Mouse (Mus musculus): ENCODE results near the gene Tulp4.
A peak's percentile ranks its signal among the peaks of the same experiment; 100 is the strongest.

The Tulp4 gene

DNA sequence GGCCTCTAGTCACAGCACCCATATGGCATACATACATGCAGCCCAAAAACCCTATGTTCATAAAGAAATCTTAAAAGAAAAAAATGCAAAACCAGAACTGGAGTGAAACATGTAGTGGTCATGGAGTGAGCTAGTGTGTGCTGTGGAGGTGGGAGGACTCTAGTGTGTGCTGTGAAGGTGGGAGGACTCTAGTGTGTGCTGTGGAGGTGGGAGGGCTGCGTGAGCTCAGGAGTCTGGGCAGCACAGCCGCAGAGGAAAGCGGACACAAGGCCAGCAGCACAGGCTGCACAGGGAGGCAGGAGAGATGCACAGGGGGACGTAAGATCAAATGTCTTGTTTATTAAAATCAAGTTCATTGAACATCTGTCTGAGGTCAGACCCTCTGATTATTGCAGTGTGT lies 17.5 kb downstream of the Tulp4 start:
- no peak for DNase-seq (ENCODE audit: low read depth)

DNA sequence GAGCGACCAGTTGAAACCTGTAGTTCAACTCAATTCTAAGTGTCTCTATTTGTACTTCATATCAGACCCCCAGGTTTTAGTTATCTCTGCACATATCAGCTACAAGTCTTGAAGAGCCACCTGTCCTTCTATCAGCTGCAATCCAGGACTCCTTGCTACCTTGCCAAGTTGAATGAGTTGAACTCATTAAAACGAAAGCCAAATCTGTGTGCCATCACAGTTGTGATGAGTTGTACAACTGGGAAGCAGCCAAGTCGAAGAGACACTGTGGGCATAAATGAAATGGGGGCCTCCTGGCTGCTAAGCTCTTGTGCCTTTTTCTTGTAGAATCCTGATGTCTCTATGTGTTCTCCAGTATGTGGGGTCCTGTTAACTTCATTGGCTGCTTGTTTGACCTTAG lies 19.2 kb downstream of the Tulp4 start:
- no peak for DNase-seq (ENCODE audit: low read depth)

DNA sequence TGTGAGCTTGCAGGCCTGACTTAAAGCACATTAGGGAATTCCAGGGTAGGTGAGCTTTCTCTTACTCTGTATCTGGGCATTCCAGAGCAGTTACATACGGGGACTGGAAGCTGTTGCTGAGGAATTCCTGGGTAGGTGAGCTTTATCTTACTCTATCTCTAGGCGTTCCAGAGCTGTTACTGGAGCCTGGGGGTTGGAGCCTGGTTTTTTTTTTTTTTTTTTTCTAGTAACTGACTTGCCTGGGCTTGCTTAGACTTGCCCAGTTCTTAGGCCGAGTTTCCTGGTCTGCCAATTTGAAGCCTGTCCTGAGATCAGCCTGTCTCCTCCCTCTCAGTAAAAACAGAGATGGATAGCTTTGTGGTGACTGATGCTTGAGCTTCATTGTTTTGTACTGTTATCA lies 21.8 kb downstream of the Tulp4 start:
- no peak for DNase-seq (ENCODE audit: low read depth)

DNA sequence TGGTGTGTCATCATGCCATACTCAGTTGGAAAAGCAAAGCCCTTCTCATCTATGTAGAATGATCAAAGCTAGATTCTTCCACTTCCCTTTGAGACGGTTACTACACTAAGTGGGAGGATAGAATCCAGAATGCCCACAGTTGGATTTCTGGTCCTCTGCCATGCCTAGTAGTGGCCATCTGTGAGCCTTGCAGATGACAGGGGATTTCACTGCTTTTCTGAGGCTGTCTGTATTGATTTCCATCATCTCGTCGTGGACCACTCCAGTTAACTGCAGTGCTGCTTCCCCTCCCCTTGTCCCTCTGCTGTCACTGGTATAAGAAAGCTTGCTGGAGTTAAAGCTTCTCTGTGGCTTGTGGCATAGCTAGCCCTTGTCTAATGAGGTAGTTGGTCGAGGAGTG lies 23.1 kb downstream of the Tulp4 start:
- no peak for DNase-seq (ENCODE audit: low read depth)

DNA sequence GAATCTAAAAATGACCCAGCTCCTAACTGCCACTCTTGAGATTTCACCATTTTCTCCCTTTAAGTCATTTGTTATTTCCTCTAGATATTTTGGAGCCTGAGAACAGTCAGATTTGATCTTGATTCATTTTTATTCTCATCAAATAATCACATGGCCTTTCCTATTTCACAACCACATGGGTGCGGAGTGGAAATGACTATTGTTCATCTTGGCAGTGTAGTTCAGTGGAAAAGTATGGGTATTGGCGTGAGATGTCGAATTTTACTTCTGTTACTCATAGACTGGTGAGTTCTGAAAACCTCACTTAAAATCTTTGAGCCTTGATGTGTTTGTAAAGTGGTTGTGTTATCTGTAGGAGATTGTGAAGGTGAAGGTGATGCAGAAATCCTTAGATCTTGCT lies 24.8 kb downstream of the Tulp4 start:
- DNase-seq (ENCODE audit: low read depth), result peak; percentile 92

DNA sequence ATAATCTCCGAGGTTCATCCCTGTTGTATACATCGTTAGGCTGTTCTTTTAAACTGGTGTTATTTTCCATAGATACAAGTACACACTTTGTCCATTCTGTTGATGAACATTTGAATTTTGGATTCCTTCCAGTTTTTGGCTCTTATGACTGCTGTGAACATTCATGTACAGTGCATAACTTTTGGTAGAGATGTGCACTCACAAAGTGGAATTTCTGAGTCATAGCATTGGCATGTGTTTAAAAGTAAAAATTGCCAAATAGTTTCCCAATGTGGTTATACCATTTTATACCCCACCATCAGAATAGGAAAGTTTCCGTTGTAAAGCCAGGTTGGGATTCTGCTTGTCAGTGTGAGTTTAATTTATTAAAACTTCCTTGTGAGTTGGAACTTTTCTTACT lies 34.6 kb downstream of the Tulp4 start:
- peak; percentile 69 for DNase-seq (ENCODE audit: low read depth)

DNA sequence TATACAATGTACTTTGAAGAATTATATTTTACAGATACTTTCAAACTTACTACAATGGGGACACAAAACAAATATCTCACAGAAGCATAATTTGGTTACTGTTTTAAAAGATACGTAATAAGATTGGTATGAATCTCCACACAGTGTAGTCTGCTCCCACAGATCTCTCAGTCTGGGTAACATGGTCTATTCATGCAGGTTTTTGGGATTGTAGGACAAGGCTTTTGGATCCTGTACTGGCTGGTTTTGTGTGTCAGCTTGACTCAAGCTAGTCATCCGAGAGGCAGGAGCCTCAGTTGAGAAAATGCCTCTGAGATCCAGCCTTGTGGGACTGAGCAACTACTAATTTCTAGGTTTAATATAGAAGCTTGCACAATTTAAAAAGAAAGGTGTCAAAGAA lies 35.1 kb downstream of the Tulp4 start:
- peak; percentile 58 for DNase-seq (ENCODE audit: low read depth)

DNA sequence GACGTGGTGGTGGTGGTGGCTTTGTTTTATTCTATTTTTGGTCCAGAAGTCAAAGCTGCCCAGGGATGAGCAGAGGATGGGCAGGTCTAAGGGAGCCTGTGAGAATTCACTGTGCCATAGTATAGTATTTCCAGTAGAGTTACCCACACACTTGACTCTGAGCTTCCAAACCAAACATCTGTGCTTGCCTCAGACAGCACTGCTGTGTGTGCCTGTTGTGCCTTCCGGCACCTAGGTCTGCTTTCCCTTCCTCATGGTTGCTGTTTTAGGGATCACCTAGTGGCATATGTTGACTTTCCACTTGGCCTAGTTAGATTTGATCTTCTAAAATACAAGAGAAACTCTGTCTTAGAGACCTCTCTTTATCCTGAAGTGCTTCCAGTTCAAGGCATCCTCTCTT lies 39.0 kb downstream of the Tulp4 start:
- no peak for DNase-seq (ENCODE audit: low read depth)

DNA sequence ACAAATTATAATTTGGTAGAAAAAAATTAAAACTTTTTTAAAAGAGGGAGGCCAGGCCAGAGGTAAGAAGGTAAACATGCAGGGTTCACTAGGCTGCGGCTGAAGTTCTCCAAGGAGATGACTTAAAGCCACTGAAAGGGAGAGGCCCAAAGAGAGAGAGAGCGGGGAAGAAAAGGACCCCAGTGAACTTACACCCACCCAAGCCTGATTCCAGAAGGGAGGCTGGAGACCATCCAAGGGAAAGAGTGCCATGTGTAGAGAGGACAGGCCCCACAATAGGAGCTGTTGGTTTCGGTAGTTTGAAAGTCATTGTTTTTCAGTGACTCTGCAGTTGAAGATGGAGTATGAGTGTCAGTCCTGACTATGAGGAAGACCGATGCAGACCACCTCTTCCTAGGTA lies 46.7 kb downstream of the Tulp4 start:
- DNase-seq (ENCODE audit: low read depth), result no peak

DNA sequence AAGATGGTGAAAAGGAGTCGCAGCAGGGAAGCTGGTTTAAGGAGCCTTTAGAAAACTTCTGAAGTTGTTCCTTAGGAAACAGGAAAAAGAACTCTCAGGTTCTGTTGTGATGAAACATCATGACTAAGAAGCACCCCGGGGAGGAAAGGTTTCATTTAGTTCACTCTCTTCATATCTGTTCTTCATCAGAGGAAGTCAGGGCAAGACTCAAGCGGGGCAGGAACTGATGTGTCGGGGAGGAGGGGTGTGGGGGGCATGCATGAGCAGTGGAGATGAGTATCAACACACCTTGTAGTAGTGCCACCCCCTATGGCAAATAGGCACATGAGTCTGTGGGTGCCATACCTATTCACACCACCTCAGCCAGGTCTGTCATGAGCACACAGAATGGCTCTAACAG lies 47.3 kb downstream of the Tulp4 start:
- DNase-seq (ENCODE audit: low read depth), result no peak

DNA sequence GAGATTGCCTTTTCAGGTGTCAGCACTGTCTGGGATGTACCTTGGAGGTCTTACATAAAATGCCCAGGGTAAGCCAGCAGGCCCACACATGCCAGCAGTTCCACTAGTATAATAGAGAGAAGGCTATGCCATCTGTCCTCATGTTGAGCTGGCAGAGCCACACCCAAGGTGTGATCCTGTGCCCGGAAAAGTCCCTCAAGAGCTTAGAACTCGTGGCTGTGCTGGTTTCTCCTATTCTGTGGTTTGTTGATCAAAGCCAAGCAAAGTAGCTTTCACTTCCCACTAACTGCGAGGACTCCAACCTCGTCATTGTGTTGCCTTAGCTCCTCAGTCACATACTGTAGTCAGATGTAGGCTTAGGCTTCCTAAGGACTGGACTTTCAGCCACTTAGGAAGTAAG lies 48.1 kb downstream of the Tulp4 start:
- DNase-seq (ENCODE audit: low read depth), result no peak

DNA sequence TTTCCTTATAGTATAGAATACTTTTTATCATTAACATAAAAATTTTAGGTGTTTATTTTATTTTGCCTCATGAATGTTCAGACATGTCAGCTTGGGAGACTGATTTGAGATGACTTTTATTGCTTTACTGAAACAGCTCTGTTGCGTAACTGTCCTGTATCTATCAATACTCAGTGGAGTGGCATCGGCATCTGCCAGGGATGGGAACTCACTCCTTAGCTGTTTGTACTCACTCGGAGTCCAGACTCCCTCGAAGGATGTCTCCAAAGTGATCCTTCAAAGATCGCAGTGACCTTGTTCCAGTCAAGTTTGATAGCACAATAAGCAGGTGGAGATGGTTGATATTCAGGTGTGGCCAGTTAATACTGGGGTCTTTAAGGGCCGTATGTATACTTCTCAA lies 54.3 kb downstream of the Tulp4 start:
- DNase-seq (ENCODE audit: low read depth), result no peak

DNA sequence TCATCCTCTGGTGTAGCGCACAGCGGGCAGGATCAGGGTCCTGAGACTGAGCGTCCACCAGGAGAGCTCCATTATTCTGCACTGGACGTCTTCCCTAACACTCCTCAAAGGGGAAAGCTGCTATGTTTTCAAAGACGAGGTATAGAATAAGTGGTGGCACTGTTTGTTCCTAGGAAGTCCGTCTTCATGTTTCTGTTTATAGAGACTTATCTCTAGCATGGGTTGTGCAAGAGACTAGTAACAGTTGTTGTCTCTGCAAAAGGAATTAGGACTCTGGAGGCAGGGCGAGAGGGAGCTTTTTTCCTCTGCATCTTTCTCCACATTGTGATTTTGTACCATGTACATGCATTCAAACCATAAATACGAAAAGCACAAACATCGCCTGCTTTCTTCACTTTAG lies 55.7 kb downstream of the Tulp4 start:
- DNase-seq (ENCODE audit: low read depth), result no peak

DNA sequence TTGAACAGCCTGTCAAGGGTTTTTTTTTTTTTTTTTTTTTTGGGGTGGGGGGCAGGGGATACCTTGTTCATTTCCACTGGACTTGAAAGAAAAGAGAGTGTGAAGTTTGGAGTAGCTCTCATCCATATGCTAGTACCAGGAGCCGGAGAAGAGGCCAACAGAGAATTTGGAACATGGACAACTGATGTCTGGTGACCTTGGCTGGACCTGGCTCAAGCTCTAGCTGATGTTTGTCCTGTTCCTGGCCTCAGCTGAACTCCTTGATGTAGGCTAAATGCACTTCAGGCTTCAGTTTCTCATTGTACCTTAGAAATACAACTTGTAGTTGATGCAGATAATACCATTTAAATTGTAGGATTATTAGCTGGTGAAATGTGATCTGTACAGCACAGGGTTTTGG lies 56.5 kb downstream of the Tulp4 start:
- no peak for DNase-seq (ENCODE audit: low read depth)

DNA sequence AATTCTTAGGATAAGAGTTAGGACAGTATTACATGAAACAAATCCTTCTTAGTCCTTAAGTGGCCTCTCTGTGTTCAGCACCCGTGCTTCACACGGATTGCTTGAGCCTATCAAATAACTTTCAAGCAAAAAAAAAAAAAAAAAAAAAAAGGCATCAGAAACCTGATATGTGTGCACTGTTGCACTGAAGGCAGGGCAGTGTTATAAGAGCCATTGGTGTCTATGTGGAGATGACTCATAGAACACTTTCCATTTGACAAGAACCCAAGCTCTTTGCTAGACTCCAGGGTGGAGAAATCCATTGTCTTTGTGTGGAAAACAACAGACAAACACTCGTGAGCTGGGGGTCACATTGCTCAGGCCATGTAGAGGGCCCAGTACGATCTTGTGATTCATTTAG lies 58.7 kb downstream of the Tulp4 start:
- peak; percentile 78 for DNase-seq (ENCODE audit: low read depth)

DNA sequence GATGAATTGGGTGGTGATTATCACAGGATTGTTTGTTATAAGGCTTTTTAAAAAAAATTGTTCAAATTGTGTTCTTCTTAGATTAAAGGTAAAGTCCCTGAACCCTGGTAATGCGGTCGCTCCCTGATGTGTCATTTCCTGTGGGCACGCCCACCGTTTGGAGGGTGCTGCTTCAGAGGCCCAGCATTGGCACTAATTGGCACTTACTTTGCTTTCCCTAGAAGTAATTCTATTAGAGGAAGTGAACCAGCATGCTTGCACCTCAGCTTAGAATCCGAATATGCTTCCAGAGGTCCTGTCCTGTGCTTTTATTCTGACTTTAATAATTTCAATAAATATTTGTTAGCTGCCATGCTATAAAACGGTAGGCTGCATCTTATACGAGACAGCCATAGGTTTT lies 66.2 kb downstream of the Tulp4 start:
- no peak for DNase-seq (ENCODE audit: low read depth)

DNA sequence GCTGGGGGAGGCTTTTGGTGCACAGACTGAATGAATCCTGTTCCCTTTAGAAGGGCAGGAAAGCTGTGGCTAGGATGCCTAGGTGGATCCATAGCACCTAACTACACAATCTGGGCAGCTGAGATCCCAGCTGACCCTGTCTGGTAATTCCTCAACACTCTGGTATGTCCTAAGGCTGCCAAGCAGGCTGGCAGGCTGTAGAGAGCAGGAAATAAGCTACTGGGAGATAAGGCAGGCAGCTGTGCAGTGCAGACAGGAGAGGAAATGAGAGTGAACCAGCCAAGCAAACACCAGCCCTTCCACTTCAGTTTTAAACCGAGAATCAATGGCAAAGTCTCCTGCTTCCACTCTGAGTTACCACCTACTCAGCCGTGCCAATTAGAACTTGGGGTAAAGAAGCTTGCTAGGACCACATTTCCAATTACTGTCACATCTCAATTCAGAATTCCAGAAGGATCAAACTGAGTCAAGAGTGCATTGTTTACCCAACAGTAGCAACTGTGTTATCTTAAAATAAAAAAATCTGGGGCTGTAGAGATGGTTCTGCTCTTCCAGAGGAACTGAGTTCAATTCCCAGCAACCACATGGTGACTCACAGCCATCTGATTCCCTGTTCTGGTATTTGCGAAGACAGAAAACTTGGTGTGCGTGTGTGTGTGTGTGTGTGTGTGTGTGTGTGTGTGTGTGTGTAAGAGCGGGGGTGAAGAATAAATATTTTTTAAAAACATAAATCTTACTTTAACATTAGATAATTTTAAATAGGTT lies 66.9 kb downstream of the Tulp4 start:
- DNase-seq (ENCODE audit: low read depth), result peak; percentile 89

DNA sequence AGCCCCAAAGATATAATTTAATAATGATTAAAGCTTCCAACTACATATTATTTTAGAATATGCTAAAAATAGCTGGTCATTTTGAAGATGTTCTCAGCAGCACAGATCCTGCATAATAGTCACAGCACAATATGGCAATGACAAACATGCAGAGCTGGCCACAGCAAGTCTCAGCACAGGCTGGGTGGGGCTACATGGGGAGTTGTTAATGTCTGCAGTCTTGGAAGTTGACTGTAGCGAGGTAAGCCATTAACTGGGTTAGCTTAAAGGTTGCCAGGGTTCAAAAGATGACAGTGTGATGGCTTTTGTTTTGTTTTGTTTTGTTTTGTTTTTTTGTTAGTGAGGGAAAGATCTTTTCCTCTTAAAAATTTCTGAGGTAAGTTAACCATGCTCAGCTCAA lies 68.3 kb downstream of the Tulp4 start:
- DNase-seq (ENCODE audit: low read depth), result no peak

DNA sequence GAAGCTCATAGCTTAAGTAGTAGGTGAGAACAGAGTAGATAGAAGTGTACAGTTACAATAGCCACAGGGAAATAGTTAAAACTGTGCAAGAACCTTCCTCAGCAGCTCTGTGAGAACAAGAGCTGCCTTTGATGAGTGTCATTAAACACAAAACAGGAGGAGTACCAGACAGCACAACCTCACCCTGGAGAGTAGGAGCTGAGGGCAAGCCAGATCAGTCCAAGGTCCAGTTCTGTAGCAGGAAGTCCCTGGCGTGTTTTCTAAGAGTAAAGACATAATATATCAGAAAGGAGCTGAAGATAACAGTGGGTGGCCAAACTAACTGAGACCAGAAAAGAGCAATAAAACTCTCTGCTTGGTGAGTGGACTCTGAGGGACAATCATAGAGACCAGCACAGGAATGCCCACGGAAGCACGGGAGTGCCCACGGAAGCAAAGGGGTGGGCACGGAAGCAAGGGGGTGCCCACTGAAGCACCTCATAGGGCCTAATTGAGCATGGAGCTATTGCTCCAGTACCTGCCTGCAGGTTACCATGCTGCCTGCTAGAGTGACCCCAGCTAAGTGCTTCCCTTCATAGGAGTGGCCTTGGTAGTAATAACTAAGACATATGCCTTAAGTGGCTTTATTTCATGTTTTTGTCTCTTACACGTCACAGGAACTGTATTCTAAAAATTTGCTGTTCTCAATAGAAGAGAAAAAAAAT lies 72.5 kb downstream of the Tulp4 start:
- no peak for DNase-seq (ENCODE audit: low read depth)

DNA sequence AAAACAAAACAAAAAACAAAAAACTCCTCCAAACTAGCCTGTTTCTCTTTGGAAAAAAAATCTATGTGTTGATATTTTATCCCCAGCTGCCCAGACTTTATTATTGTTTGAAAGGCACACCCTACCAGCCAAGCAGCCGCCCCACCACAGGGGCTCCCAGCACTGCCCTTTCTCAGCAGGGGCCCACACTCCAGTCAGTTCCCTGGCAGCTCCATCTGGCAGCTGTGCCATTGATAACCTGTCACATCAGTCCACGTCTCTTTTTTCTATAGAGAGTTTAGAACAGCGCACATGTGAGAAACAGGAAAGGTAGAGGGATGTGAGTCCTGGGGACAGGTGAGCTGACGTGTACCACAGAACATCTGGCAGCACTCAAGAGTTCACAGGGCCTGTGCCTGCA lies 73.2 kb downstream of the Tulp4 start:
- no peak for DNase-seq (ENCODE audit: low read depth)

DNA sequence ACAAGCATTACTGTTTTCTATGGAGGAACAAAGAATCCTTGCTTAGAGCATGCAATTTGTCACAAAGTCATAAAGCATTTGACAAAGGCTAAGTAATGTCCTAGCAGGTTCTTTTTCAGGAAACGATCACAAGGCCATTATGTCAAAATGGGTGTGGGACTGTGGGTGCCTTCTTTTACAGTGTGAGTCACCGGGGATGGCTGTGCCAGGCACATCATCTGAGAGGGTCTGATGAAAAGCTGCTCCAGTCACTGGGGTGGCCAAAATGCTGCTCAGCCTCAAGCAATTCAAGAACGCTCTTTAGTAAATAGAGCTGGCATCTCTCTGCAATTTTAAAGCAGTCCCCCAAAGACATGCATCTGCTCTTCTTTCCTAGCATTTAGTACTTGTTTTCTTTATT lies 74.2 kb downstream of the Tulp4 start:
- DNase-seq (ENCODE audit: low read depth), result no peak

DNA sequence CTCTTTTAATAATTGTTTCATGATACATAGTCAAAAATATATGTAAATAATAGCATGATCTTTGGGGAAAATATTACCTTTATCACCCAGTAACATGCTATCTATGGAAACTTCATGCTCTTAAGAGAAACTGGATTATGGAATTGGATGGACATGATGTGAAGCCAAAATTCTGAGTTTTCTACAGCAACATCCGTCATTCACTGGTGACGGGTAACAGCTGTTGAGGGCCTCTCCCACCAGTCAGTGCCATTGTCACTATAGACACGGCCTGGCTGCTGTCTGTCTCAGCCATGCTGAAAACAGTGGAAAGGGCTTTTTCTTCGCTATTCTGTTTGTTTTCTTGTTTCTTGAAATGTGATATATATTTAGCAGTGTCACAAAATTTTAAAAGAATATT lies 76.5 kb downstream of the Tulp4 start:
- no peak for DNase-seq (ENCODE audit: low read depth)

DNA sequence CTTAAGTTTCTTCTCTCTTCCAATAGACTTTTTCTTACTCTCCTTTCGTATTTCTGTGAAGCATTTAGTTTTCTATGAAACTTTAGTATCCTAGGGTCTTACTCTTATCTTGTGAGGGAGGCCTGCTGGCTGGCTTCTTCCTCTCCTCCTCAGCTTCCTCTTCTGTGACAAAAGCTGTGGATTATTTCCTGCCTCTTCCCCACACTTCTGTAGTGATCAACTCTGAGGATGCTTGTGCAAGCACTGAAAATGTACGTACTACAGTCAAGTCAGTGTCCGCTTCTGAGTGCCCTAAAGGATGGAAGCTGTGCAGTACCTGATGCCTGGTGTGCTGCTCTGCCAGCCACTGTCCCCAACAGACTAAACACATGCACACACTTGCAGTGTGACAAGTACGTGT lies 80.4 kb downstream of the Tulp4 start:
- no peak for DNase-seq (ENCODE audit: low read depth)

DNA sequence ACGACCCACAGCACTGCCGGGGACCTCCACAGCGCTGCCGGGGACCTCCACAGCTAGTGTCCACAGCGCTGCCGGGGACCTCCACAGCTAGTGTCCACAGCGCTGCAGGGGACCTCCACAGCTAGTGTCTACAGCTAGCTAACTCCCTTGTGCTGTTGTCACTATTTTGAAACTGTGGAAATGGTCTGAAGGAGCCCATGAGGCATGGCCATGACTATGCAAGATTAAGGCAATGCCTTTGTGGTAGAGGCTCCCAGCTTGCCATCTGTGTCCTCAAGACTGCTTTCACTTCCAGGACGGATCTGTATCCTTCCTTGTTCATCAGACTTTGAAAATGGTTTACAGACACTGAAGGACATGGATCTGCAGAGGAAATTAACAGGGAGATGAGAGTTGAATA lies 80.9 kb downstream of the Tulp4 start:
- no peak for DNase-seq (ENCODE audit: low read depth)
